Mouse (Mus musculus) adrenal gland, postnatal 36 days (tissue): ENCODE results near the gene Gm572. TPM values are rescaled to one million over a fixed set of nuclear protein-coding genes. Genes with fewer than 3 reads are reported as not detected.

Experiments
- DNase-seq, 2 experiments: peaks; one replicate each; pipeline ENCODE4 v3.0.0; 2021; ENCODE audit warnings: mixed read lengths in 1 of 2
- total RNA-seq, 2 experiments: library from RNA; stranded (reverse); gene quantifications; 2 replicates each; pipeline ENCODE4 v1.2.3; 2021

Gm572 gene
- total RNA-seq, 2 experiments from 2014 or later: not detected

DNA sequence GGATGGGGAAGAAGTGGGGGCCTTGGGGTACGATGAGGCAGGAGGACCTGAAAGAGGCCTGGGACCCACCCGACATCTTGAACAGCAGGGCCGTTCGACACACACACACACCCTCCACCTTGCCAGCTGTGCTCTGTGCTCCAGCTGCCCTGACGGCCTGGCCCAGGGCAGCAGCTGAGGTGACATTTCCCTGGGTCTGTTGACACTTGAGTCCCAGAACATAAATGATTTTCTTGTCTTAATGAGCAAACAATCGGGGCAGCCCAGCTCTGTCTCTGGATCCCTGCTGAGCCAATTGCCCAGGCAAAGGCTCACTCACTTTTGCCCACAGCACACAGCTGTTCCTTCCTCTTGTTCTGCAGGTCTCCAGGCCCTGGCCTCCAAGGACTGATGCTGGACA is 20.9 kb downstream of the Gm572 start:
- DNase-seq: no peak

- no peak for DNase-seq
These were observed 24.1 kb downstream of the Gm572 start for GRCm38 (mm10) chr4:148667006-148667755.

GRCm38 (mm10) chr4:148671230-148671947 is 28.3 kb downstream of the Gm572 start:
- DNase-seq: no peak

DNA sequence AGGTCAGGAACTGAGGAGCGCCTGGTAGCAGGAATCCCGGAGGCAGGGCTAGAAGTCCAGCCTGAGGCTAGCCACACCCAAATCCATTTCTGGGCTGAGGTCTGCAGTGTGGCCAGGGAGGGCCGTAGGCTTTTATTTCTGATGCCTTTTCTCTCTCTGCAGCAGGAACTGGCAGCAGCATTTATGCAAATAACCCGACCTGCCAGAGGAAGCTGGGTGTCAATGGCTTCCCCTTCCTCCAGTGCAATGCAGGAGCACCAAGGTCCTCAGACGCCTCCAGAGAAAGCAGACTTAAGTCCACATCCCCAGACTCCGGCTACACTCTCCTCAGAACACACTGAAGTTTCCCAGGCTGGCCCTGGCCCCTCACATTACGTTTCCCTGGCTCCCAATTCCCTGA is 31.9 kb downstream of the Gm572 start:
- DNase-seq: no peak

DNA sequence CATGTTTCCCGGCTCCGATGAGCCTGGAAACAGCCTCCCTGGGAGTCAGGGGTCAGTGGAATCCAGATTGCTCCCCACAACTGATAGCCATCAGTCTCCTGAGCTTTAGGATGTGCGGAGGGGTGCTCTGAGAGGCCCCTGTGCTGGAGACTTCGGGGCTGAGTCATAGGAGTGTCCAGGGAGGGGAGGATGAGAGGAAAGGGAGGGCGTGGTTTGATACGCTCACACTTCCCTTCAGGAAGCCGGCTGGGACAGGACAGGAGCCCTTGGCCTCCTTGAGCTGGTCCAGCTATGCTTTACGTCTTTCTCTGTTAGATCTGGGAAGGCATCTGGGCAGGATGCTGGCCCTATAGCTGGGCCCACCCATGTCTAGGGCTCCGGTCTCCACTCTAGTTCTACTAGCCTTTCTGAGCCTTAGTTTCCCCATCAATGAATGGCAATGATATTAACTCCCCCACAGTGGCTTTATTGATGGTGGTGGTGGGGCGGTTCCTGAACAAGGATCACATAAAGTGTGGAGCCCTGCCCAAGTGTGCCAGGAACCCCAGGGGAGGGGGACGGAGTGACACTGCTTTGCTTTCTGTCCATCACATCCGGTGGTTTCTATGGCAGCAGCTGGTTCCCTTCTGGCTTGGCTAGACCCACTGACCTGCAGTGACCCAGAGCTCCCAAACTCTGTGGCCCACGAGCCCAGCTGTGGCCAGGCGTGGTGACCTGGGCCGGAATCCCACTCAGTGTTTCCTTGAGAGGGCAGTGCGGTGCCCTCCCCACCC is 33.3 kb downstream of the Gm572 start:
- peak; percentile 49 to 57 for DNase-seq

GRCm38 (mm10) chr4:148676961-148677637 is 34.0 kb downstream of the Gm572 start:
- DNase-seq: peak; percentile 28 to 30

- peak; percentile 35 to 51 for DNase-seq
These were observed 35.0 kb downstream of the Gm572 start for GRCm38 (mm10) chr4:148678105-148678504.

- DNase-seq: no peak
These were observed 37.5 kb downstream of the Gm572 start for GRCm38 (mm10) chr4:148680505-148681067.

DNA sequence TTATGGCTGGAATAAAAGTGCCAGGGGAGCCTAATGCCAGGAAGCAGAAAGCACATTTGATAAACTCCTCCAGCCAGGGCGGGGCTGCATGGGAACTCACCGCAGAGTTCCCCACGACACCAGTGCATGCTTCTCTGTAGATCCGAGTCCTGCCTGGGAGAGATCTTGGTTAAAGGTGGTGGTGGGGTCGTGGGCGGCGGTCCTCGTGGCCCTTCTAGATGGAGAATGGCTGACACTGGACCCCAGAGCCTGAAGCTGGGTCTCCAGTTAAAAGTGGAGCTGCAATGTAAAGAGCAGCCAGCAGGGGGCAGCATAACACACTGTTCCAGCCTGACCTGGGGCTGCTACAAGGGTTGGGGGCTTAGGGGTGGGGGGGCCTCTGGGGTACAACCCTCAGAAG is 38.3 kb downstream of the Gm572 start:
- peak; percentile 62 to 67 for DNase-seq

GRCm38 (mm10) chr4:148682961-148683360 is 39.8 kb downstream of the Gm572 start:
- DNase-seq: no peak

DNA sequence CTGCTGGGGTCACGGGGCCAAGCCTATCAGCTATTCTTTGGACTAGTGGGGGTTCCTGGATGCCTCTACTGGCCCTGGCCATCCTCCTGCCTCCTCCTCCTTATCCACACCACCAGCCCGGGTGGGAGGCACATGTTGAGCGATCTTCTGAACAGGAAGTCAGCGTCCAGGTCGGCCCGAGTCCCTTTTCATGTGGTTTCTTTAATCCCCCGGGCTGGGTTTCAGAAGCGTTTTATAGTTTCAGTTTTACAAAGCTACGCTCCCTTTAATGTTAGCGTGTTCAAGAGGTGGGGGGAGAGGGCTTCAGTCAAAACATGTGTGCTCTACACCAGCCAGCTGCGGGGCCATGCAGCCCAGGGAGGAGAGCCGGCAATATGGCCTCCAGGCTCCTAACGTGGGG is 40.4 kb downstream of the Gm572 start:
- no peak for DNase-seq

DNA sequence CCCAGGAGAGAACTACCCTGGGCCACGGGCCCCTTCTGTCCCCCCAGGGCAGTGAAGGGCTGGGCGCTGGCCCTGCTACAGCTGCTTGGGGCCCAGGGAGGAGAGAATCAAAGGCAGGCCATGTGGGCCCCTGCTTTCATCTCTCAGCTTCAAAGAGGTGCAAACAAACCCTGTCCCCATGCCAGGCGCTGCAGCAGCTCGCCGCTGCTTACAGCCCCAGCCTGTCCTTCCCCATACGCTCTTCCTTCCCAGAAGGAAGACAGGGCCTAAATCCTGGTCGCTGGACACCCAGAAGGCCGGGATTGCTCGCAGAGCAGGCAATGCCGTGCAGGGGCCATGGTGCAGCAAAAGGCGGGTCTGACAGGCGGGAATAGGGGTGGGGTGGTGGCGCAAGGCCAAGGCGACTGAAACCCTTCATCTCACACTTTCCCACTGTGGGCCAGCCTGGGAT is 43.4 kb downstream of the Gm572 start:
- peak in 1 of 2 experiments; percentile 27 for DNase-seq

- DNase-seq: no peak
These were observed 45.0 kb downstream of the Gm572 start for GRCm38 (mm10) chr4:148688091-148688490.

- no peak for DNase-seq
These were observed 48.1 kb downstream of the Gm572 start for GRCm38 (mm10) chr4:148691185-148691584.

- no peak for DNase-seq
These were observed 50.4 kb downstream of the Gm572 start for GRCm38 (mm10) chr4:148693417-148693959.

DNA sequence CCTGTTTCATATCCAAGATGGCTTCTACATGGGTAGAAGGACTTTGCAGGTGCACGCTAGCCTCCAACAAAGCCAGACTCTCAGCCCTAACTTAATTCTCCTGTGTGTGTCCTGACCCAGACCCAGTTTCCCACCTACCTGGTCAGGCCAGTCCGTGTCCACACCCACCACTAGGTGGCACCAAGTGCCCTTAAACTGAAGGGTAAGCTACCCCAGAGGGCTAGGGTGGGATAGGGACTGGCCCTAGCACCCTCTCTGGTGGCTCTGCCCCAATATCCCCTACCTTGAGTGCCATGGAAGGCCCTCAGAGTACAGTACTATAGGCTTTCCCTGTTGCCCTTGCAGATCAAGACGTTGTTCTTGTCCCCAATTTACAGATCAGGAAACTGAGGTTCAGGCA is 61.6 kb downstream of the Gm572 start:
- DNase-seq: peak; percentile 61 to 63

GRCm38 (mm10) chr4:148708836-148709235 is 65.7 kb downstream of the Gm572 start:
- DNase-seq: no peak

DNA sequence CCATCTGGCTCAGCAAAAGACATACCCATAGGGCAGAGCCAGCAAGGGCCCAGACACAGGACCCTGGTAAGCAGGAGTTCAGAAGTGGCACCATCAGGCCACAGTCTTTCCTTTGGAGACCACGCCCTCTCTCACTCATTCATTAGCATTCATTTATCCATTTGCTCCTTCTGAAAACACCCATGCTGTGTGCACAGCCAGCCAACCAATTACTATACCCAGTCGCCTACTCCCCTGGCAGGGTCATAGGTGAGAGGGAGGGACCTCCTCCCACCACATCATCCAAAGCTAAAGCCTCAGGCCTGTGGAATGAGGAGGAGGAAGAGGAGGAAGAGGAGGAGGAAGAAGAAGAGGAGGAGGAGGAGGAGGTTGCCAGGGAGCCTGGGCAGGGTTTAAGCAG is 67.3 kb downstream of the Gm572 start:
- DNase-seq: no peak

- DNase-seq: no peak
These were observed 68.2 kb downstream of the Gm572 start for GRCm38 (mm10) chr4:148711323-148711722.

GRCm38 (mm10) chr4:148712632-148713031 is 69.5 kb downstream of the Gm572 start:
- DNase-seq: peak in 1 of 2 experiments; percentile 3

DNA sequence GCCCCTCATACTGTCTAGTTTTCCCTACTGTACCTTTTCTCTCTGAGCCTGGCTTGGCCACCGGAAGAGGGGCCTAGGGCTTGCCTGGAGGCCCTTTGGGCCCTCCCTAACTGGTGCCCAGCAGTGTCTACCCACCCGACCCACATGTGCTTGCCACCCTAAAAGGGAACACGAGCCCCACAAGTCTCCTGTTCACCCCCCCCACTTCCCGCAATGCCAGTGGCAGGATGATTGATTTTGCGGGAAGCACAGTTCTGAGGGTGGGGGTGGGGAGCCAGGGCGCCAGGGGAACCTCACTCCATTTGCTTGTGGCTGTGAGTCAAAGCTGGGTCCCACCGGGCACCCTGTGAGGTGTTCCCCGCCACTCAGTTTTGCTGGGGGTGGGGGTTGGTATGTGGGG is 70.9 kb downstream of the Gm572 start:
- DNase-seq: no peak
